Mouse (Mus musculus): Measurements from ENCODE around the gene Gpr158.
A peak's percentile ranks its signal among the peaks of the same experiment; 100 is the strongest.

Gene Gpr158

DNA sequence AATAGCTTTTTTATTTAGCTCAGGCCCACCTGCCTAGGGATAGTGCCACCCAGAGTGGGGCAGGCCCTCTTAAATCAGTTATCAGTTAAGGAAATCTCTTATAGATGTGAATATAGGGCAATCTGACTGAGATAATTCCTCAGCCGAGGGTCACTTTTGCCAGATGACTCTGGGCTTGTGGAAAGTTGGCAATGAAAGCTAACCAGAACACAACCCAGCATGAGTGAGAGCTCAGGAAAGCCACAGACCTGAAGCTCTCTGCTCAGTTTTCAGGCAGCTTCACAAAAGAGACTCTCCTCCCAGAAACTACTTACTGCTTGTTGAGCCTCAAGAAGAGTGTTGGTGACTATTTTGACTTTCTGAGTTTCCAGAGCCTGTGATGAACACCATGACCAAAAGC lies 264.8 kb downstream of the Gpr158 start:
- no peak for ATAC-seq (ENCODE audit: low TSS enrichment)

DNA sequence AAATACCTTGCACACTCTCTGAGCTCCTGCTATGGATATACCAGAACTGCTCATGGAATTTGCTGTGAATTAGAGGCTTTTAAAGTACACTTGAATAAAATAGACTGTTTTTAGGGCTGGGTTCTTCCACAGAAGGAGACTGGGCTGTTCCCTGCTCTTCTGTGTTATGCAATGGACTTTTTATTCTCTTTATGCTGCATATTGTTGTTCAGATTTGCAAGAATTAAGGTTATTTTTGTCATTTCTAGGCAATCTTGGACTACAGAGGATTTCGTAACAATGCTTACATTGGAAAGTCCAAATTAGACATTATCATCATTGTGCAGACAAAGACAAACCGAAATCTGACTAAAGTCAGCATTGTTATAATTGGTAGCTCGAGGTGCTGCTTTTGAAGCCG lies 298.4 kb downstream of the Gpr158 start:
- ATAC-seq (ENCODE audit: low TSS enrichment) = peak; percentile 93

DNA sequence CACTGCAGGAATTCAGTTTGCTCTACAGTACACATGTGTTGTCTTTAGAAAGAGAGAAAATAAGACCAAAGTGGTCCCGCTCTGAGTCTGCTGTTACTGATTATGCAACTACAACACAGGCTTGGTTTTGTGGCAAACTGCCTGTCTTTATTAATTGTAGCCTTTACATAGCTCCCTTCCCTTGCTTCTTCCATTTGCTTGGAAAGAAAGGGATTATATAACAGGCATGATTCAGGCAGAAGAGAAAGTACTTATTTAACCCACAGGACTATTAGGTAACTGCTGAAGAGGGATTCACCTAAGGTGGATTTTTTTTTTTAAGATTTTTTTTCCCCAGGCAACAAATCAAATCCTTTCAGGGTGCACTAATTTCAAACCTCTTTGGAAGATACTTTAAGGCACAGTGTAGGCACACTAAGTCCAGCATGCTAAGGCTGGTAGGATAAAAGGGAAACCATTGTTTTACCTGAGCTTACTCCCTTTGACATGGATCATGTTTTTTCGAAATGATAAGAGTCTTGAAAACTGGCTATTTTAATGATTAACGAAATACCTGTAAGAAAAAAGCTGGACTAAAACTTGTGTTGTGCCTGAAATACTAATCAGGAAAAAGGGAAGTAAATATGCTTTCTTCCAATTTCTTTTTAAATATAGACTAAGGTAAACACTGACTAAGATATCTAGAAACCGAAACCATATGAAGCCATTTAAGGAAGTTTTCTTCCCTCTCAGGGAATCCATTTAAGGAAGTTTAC lies 308.9 kb downstream of the Gpr158 start:
- ATAC-seq (ENCODE audit: low TSS enrichment) = peak; percentile 88

DNA sequence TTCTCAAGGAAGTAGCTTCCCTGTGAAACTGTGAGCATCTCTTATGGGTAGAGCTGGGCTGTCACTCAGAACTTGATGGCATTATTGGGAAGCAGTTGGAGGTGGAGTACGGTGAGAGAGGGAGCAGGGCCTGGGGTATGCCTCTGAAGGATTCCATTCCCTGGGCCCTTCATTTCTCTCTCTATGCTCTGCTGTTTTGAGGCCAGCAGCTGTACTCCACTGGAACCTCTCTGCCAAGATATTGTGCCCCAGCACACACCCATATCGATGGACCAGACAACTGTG lies 309.4 kb downstream of the Gpr158 start:
- ATAC-seq (ENCODE audit: low TSS enrichment) = 0 out of 2 replicates have a peak, but pooled peaks have one; percentile 11

DNA sequence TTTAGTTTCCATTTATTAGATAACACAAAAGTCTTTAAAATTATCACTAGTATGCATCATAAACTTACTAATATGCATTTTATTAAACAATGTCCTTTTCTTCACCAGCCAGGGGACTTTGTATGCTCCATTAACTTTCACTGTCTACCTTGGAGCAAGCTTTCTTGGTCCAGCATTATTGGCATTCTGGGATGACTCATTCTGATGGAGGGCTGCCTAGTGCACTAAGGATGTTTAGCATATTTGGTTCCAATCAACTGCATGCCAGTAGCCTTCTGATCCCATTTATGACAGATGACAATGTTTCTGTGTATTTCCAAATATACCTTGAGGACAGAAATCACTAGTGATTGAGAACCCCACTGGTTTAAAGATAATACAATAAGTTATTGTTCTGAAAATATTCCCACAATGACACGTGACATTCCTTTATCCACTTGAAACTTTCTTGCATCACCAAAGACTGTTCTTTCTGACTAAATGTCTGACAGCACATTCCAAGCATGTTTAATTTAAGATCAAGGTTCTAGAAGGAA lies 313.5 kb downstream of the Gpr158 start:
- ATAC-seq (ENCODE audit: low TSS enrichment) = no peak

DNA sequence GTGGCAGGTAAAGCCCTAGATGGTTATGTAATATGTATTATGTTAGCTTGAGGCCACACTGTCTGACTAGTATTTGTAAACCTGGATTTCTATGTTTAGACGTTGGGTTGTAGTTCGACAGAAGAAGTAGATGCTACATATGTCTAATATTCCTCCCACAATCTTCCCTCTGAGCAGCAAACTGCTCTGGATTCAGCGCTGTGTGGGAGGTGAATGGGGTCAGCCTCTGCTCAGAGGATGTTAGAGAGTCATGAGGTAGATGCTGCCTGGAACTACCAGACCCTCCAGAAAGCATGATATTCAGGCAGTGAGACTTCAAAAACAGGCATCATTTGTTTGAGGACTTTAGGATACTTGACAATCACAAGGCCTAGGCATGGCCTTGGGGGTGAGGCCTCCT lies 317.4 kb downstream of the Gpr158 start:
- ATAC-seq (ENCODE audit: low TSS enrichment) = peak; percentile 86

DNA sequence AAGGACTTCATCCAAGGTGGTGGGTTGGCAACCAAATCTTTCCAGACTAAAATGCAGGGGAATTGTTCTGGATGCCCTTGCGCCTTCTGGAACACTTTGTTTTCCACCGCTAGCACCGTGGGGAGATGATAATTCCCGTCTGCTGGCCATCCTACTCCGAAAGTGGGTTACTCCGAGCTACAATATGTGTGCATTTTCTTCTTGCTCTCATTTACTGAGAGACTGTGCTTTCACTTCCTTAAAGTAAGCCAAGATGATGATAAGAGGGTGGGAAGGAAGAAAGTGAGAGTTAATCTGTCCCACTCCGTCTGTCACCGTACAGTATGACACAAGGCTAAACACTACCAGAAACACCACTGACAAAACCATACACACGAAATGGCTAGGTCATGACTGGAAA lies 325.8 kb downstream of the Gpr158 start:
- ATAC-seq (ENCODE audit: low TSS enrichment) = peak; percentile 89

DNA sequence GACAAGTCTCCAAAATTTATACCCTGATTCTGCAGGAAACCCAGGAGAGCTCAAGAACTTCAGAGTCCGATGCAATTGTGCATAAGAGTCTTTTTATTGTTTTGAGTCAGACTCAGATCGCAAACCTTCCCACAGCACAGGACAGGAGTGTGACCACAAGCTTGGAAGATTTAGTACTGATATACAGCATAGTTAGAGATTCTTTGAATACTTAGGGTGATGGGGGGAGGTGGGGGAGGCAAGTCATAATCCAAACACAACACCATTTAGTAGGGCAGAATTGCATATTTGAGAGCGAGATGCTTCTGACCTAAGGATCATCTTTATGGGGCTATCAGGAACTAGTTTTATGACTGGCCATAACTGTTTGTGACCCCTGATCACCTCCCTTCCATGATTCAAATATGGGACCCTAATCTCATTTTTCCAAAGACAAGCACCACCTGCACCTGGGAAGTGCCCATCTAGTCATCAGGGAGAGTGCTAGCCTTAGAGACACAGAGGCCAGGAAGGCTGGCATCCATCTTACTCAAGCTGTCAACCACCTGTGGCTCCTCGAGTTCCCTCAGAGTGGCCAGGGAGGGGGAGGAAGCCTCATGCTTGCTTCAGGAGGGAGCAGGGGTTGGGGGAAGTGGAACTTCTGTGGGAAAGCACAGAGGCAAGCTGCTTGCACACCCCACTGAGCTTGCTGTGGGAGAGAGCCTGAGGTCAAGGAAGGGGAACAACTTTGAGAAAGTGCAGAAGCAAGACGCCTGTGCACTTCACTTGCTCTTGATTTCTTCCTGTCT lies 326.7 kb downstream of the Gpr158 start:
- no peak for ATAC-seq (ENCODE audit: low TSS enrichment)

DNA sequence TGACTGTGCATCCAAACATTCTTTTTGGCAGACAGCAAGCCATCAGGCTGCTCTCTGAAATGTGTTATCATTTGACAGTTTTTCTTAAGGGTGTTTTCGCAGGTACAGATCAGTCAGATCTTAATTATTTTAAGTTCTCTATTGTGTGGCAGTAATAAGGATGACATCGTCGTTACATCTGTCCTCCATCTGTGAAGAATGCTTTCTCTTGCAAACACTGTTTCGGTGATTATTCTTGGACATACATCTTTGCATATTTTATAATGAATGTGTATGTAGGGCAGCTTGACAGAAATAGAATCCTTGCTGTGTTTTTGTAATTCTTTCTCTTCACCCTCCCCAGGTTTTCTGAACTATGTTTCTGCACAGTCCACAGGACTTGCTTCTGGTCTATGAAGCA lies 360.7 kb downstream of the Gpr158 start:
- ATAC-seq (ENCODE audit: low TSS enrichment) = peak; percentile 98

DNA sequence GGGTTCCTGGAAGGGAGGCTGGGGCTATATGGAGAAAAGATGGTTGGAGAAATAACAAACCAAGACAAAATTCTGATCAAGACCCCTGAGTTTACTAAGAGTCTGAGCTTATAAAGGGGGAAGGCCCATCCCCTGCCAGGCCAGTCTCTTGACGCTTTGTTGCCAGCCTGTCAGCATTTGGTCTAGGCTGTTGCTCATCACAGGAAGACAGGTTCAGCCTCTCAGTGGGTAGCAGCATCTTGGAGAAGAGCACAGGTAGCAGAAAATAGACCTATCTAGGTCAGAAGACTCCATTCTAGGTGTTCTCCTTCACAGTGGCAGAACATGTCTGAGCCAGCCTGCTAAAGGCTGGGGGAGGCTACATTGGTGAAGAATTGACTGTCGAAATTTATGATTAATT lies 416.4 kb downstream of the Gpr158 start:
- ATAC-seq (ENCODE audit: low TSS enrichment) = no peak

DNA sequence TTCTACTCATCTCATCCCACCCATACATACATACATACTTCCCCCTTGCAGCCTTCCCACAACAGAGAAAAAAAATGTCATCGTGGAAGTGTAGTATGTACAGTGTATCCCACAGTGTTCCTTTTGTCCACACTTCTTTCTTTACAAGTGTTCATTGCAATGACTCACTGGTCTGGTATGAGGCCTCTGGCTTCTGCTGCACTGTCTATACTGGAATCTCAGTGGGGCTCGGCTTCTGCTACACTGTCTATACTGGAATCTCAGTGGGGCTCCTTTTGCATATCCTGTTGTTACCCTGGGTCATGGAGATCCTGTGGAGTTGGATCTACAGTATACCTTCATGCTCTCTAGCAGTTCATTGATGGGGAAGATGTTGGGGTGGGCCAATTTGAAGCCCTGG lies 425.8 kb downstream of the Gpr158 start:
- no peak for ATAC-seq (ENCODE audit: low TSS enrichment)

DNA sequence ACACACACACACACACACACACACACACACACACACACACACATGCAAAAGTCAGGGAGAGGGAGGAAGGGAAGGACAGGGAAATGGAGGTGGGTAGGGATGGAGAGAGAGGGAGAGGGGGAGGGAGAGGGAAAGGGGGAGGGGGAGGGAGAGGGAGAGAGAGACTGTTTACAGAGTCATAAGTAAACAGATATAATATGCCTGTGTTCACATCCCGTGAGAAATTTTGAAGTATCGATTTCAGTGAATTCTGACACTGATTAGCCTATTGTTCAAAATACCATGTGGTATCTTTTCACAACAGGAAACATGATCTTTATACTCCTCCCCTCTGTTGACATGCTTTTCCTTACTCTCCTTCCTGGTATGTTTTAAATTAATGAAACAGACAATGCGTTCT lies 432.3 kb downstream of the Gpr158 start:
- no peak for ATAC-seq (ENCODE audit: low TSS enrichment)

DNA sequence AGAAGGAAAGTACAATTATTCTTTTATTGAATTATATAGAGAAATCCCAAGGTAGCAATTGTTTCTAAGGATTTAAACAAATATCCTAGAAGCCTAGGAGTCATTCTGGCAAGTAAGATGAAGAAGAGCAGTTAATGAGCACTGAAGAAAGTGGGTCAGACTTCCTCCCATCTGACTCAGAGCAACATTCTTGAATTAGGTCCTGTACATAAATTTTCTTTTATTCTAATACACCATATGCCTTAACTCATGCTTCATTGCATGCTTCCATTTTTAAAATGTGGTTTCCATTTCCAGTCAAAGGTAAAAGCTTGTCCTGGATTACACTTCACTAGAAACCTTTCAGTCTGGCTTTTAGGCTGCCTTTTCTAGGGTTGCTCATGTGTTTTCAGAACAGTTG lies 432.7 kb downstream of the Gpr158 start:
- peak; percentile 71 for ATAC-seq (ENCODE audit: low TSS enrichment)

DNA sequence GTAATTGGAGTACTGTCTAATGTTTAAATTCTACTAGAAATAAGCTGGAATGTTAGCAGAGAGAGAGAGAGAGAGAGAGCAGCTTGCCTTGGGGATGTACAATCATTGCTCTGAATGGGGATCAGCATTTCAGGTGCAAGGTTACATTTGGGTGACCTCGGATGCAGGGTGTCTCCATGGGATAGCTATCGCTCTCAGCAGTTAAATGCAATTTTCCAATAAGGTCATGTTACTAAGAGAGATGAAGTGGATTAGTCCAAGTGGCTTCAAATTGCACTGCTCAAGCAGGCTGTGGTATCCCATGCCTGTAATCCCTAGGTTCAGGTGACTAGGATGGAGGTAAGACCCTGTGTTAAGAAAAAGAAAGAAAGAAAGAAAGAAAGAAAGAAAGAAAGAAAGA lies 441.2 kb downstream of the Gpr158 start:
- no peak for ATAC-seq (ENCODE audit: low TSS enrichment)

DNA sequence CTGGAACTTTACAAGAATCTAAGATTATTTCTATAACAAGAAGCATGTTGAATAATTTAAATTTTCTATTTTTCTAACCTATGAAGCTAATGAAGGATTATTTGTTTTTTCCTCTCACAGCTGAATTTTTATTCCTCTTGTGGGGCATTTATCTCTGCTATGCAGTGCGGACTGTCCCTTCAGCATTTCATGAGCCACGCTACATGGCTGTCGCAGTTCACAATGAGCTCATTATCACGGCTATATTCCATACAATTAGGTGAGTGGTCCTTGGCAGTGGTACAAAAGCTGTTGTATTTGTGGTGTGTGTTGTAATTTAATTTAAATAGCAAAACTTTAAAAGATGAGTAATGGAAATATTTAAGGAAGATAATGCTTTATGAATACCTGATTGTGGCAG lies 443.1 kb downstream of the Gpr158 start:
- ATAC-seq (ENCODE audit: low TSS enrichment) = no peak

DNA sequence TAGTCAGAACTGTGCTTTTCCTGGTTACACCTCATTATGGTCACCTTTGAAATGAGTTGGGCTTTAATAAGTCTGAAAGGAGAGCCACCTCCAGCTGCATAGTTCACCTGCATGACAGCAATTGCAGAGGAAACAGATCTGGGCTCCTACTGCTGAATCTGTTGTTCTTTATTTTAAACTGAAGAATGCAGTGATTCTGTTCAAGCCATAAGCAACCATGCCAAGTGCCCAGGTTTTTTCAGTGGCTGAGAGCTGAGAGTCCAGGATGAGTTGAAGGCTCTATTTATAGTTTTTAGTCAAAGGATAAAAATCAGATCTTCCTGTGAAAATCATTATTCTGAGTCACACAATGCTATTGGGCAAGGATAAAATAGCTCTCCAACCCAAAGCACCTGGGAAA lies 496.7 kb downstream of the Gpr158 start:
- peak; percentile 57; the same call in 1 of the 2 replicates for ATAC-seq (ENCODE audit: low TSS enrichment)
